Mouse (Mus musculus): ENCODE measurements around the gene Mrpl2. TPM values are rescaled to one million over a fixed set of nuclear protein-coding genes. Genes with fewer than 3 reads are reported as not detected.

The Mrpl2 gene
- total RNA-seq, 1 experiment from 2014 or later: 28.5 TPM

- no peak for ATAC-seq (replicated peaks; ENCODE audit: insufficient number of reproducible peaks, low FRiP score, low TSS enrichment, poor library complexity, severe bottlenecking)
Measured at GRCm38 (mm10) chr17:46651755-46652547, 5.9 kb downstream of the Mrpl2 start.

GRCm38 (mm10) chr17:46656054-46656453 lies 10.0 kb downstream of the Mrpl2 start:
- ATAC-seq (replicated peaks; ENCODE audit: insufficient number of reproducible peaks, low FRiP score, low TSS enrichment, poor library complexity, severe bottlenecking): no peak

GRCm38 (mm10) chr17:46661351-46661750 lies 15.3 kb downstream of the Mrpl2 start:
- ATAC-seq (replicated peaks; ENCODE audit: insufficient number of reproducible peaks, low FRiP score, low TSS enrichment, poor library complexity, severe bottlenecking): no peak

- no peak for ATAC-seq (replicated peaks; ENCODE audit: insufficient number of reproducible peaks, low FRiP score, low TSS enrichment, poor library complexity, severe bottlenecking)
Measured at GRCm38 (mm10) chr17:46661981-46662380, 16.0 kb downstream of the Mrpl2 start.

- ATAC-seq (replicated peaks; ENCODE audit: insufficient number of reproducible peaks, low FRiP score, low TSS enrichment, poor library complexity, severe bottlenecking): no peak
Measured at GRCm38 (mm10) chr17:46662730-46663129, 16.7 kb downstream of the Mrpl2 start.

- ATAC-seq (replicated peaks; ENCODE audit: insufficient number of reproducible peaks, low FRiP score, low TSS enrichment, poor library complexity, severe bottlenecking): no peak
Measured at GRCm38 (mm10) chr17:46667712-46668111, 21.7 kb downstream of the Mrpl2 start.

- ATAC-seq (replicated peaks; ENCODE audit: insufficient number of reproducible peaks, low FRiP score, low TSS enrichment, poor library complexity, severe bottlenecking): no peak
Measured at GRCm38 (mm10) chr17:46669911-46670310, 23.9 kb downstream of the Mrpl2 start.

- peak; percentile 95 for ATAC-seq (replicated peaks; ENCODE audit: insufficient number of reproducible peaks, low FRiP score, low TSS enrichment, poor library complexity, severe bottlenecking)
Measured at GRCm38 (mm10) chr17:46673850-46674529, 28.0 kb downstream of the Mrpl2 start, which contains the start of gene Rrp36. Gene Rrp36 (minus strand): TSS chr17:46674352.

GRCm38 (mm10) chr17:46674530-46675283 lies 28.7 kb downstream of the Mrpl2 start:
- ATAC-seq (replicated peaks; ENCODE audit: insufficient number of reproducible peaks, low FRiP score, low TSS enrichment, poor library complexity, severe bottlenecking): no peak

- no peak for ATAC-seq (replicated peaks; ENCODE audit: insufficient number of reproducible peaks, low FRiP score, low TSS enrichment, poor library complexity, severe bottlenecking)
Measured at GRCm38 (mm10) chr17:46678416-46678815, 32.4 kb downstream of the Mrpl2 start, which contains the start of gene Mea1. Gene Mea1 (plus strand): TSS chr17:46678793.

GRCm38 (mm10) chr17:46678911-46679310 lies 32.9 kb downstream of the Mrpl2 start:
- no peak for ATAC-seq (replicated peaks; ENCODE audit: insufficient number of reproducible peaks, low FRiP score, low TSS enrichment, poor library complexity, severe bottlenecking)

GRCm38 (mm10) chr17:46679843-46680759 lies 34.1 kb downstream of the Mrpl2 start:
- peak; percentile 14; the same call in 1 of the 2 replicates for ATAC-seq (replicated peaks; ENCODE audit: insufficient number of reproducible peaks, low FRiP score, low TSS enrichment, poor library complexity, severe bottlenecking)

GRCm38 (mm10) chr17:46680760-46681373 lies 34.8 kb downstream of the Mrpl2 start, which contains the start of gene Klhdc3:
Gene Klhdc3 (minus strand): TSS chr17:46680914.
- peak; percentile 93 for ATAC-seq (replicated peaks; ENCODE audit: insufficient number of reproducible peaks, low FRiP score, low TSS enrichment, poor library complexity, severe bottlenecking)

- ATAC-seq (replicated peaks; ENCODE audit: insufficient number of reproducible peaks, low FRiP score, low TSS enrichment, poor library complexity, severe bottlenecking): no peak
Measured at GRCm38 (mm10) chr17:46681466-46682118, 35.6 kb downstream of the Mrpl2 start.

- ATAC-seq (replicated peaks; ENCODE audit: insufficient number of reproducible peaks, low FRiP score, low TSS enrichment, poor library complexity, severe bottlenecking): no peak
Measured at GRCm38 (mm10) chr17:46682654-46683389, 36.8 kb downstream of the Mrpl2 start.

- ATAC-seq (replicated peaks; ENCODE audit: insufficient number of reproducible peaks, low FRiP score, low TSS enrichment, poor library complexity, severe bottlenecking): no peak
Measured at GRCm38 (mm10) chr17:46685913-46686312, 39.9 kb downstream of the Mrpl2 start.

- ATAC-seq (replicated peaks; ENCODE audit: insufficient number of reproducible peaks, low FRiP score, low TSS enrichment, poor library complexity, severe bottlenecking): no peak
Measured at GRCm38 (mm10) chr17:46690665-46691064, 44.6 kb downstream of the Mrpl2 start.
